Mouse (Mus musculus) hindbrain, postnatal 0 days (tissue): Measurements from ENCODE around the gene Mmp27. TPM values are rescaled to one million over a fixed set of nuclear protein-coding genes. Genes with fewer than 3 reads are reported as not detected.

Experiments used
- ATAC-seq: fragments of 200-750 bp; cut with Nextera tagmentation; 2 replicates; pipeline ENCODE4 v1.8.0; 2017; ENCODE audit warnings: mild to moderate bottlenecking, moderate TSS enrichment, moderate library complexity
- DNase-seq: peaks from one replicate; pipeline ENCODE4 v3.0.0-alpha.2; 2015; ENCODE audit warnings: low spot score
- H3K27ac ChIP-seq: fragments of 300-500 bp; sonication (generic); 2 replicates; pipeline ENCODE4 v1.5.1; 2014; ENCODE audit warnings: mild to moderate bottlenecking
- H3K27me3 ChIP-seq: fragments of 300-500 bp; sonication (generic); 2 replicates; pipeline ENCODE4 v1.6.1; 2014; ENCODE audit warnings: low read length, mixed read lengths; ENCODE audit not compliant: insufficient read depth
- H3K36me3 ChIP-seq: fragments of 300-500 bp; sonication (generic); 2 replicates; pipeline ENCODE4 v1.6.1; 2014; ENCODE audit warnings: low read length, mixed read lengths; ENCODE audit not compliant: insufficient read depth
- H3K4me1 ChIP-seq: fragments of 300-500 bp; sonication (generic); 2 replicates; pipeline ENCODE4 v1.6.1; 2014; ENCODE audit warnings: antibody characterized with exemption, low read length, mixed read lengths; ENCODE audit not compliant: insufficient read depth
- H3K4me2 ChIP-seq: fragments of 300-500 bp; sonication (generic); 2 replicates; pipeline ENCODE4 v1.6.1; 2014; ENCODE audit warnings: low read depth, mild to moderate bottlenecking, low read length, moderate library complexity, mixed read lengths
- H3K4me3 ChIP-seq: fragments of 300-500 bp; sonication (generic); 2 replicates; pipeline ENCODE4 v1.5.1; 2014; ENCODE audit warnings: low read length
- H3K9ac ChIP-seq: fragments of 300-500 bp; sonication (generic); replicated peaks from 2 replicates; pipeline ENCODE4 v1.6.1; 2014; ENCODE audit warnings: mild to moderate bottlenecking, low read length, moderate library complexity, mixed read lengths
- H3K9me3 ChIP-seq: fragments of 300-500 bp; sonication (generic); 2 replicates; pipeline ENCODE4 v1.6.1; 2016; ENCODE audit warnings: low read length, mixed read lengths
- CTCF ChIP-seq: IDR thresholded peaks from 2 replicates; pipeline ENCODE4 v1.5.1; 2016; ENCODE audit warnings: antibody characterized with exemption, control low read depth, low read depth
- WGBS: fragments of 180-500 bp; shearing (Covaris S2); extraction: QIAGEN DNeasy Blood & Tissue Kit; methylation state at CpG from one replicate; pipeline ENCODE4 v1.1.7; 2014; 5-methylcytosine and 5-hydroxymethylcytosine counted together
- polyA plus RNA-seq: library from polyadenylated mRNA; unstranded; fragments of >200 nt; fragmentation: Nextera tagmentation; extraction: Ambion mirVana; gene quantifications from 2 replicates; pipeline ENCODE4 v1.2.1, GENCODE M21; 2015
- total RNA-seq: library from RNA; depleted of rRNA; stranded (reverse); fragments of >200 nt; gene quantifications from 2 replicates; pipeline ENCODE4 v1.2.3, GENCODE M21; 2014

Gene Mmp27
- total and polyA plus RNA-seq, 2 experiments from 2014 or later, result not detected

DNA sequence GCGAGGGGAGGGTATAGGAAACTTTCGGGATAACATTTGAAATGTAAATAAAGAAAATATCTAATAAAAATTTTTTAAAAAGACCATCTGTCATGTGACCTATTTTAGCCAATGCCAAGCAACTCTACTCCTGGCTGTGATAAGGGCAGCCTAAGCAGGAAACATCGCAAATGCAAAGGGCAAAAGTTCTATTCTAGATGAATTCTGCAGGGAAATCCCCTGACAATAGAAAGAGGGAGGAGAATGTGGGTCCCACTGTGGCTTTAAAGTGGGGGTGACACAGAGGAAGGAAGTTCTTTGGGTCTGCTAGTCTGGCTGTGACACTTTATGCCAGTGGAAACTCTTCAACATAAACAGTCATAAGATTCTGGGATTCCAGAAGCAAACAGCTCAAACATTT lies 17.7 kb upstream of the Mmp27 start:
- WGBS, result 86% methylated on average over 3 of the region's 3 CpGs
- no peak for DNase-seq
- TF ChIP-seq CTCF, result no peak

DNA sequence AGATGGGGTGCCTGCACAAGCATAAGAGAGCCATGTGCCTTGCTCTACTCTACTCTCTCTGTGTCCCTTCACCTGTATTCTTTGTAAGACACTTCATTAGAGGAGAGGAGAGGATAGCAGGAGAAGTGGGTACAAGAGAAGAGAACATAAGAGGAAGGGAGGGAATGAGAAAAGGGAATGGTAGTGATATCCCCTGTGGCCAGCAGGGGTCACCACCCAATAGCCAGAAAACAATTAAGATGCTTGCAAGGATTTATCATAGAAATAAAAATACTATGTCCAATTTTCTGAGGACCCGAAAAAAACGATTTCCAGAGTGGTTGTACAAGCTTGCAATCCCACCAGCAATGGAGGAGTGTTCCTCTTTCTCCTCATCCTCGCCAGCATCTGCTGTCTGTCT lies 16.8 kb upstream of the Mmp27 start:
- no peak overlapping the region for H3K4me3 ChIP-seq
- no peaks in the 10 kb centered on the region for H3K4me1 ChIP-seq
- H3K4me2 ChIP-seq, result no peak overlapping the region
- no peak overlapping the region for H3K9ac ChIP-seq
- DNase-seq (no peak), ATAC-seq (no peak)
- 43% methylated on average over 3 of the region's 3 CpGs for WGBS
- peak; percentile 50 for TF ChIP-seq CTCF
- H3K27me3 ChIP-seq, result no peaks in the 10 kb centered on the region
- no peaks in the 10 kb centered on the region for H3K9me3 ChIP-seq
- no peak overlapping the region for H3K27ac ChIP-seq
- no peaks in the 10 kb centered on the region for H3K36me3 ChIP-seq

More for the DNA sequence above, 17.7 kb upstream of the Mmp27 start:
- H3K27ac ChIP-seq, result no peak overlapping the region
- no peaks in the 10 kb centered on the region for H3K4me1 ChIP-seq
- no peak overlapping the region for H3K4me2 ChIP-seq
- no peaks in the 10 kb centered on the region for H3K27me3 ChIP-seq
- no peak for ATAC-seq
- H3K4me3 ChIP-seq, result no peak overlapping the region
- H3K9ac ChIP-seq, result no peak overlapping the region
- no peaks in the 10 kb centered on the region for H3K9me3 ChIP-seq
- H3K36me3 ChIP-seq, result no peaks in the 10 kb centered on the region

DNA sequence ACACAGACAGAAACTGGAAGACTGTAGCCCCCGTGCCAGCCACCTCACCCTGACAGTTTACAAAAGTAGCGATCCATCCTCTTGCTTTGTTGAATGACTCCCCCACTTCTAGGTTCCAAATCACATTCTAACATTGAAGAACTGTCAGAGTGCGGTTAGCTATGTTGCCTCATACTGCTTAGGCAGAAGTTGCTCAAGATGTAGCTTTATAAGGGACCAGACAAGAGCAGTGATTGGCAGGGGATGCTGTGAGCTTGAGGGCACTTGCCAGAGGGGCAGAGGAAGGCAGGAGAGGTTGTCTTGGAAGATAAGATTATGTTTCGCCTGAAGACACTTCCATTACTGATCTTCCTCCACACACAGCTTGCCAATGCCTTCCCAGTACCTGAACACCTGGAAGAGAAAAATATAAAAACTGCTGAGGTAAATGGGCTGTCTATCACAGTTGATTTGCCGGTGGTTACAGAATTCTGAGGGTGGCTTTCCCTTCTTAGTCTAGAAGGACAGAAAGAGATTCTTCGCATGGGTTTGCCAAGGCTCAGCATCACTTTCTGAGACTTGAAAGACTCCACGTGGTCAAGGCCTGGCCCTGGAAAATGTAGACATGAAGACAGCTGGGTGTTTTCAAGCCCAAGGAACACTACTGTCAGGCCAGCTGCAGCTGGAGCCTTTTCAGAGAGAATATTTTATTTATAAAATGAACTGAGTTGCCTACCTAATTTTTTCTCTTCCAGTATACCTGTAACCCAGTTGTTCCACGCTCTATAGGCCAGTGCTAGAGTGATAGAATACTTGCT lies 12.8 kb upstream of the Mmp27 start, which contains the start of gene Mmp8:
Gene Mmp8 (plus strand): TSS at position 236 of the 797 bp plus-strand sequence.
- H3K9me3 ChIP-seq, result no peaks in the 10 kb centered on the region
- no peak for DNase-seq
- no peak for TF ChIP-seq CTCF
- H3K4me3 ChIP-seq, result no peak within 1 kb of the TSS
- 85% methylated on average over 8 of the region's 8 CpGs for WGBS
- no peaks in the 10 kb centered on the region for H3K36me3 ChIP-seq
- no peak within 1 kb of the TSS for H3K4me2 ChIP-seq
- H3K27me3 ChIP-seq, result no peaks in the 10 kb centered on the region
- H3K9ac ChIP-seq, result no peak within 1 kb of the TSS
- no peaks in the 10 kb centered on the region for H3K4me1 ChIP-seq
- no peak for ATAC-seq
- no peak within 1 kb of the TSS for H3K27ac ChIP-seq

DNA sequence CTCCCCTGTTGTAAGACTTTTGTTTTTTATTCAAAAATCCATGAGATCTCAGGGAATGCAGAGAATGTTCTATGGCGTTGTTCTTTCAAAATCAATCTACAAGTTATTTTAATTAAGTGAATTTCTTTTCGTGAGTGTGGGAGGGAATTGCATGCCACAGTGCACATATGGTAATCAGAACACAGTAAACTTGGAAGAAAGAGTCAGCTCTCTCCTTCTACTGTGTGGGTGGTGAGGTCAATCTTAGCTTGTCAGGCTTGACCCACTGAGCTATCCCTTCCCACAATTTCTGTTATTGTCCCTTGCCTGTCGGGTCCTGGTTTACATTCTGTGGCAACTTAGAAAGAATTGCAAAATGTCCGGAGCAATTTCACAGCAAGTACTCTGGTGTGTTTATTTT lies 11.2 kb upstream of the Mmp27 start:
- Histone ChIP-seq H3K9ac (no peak overlapping the region), H3K9me3 (no peaks in the 10 kb centered on the region), H3K4me3 (no peak overlapping the region), H3K27me3 (no peaks in the 10 kb centered on the region), H3K27ac (no peak overlapping the region), H3K4me2 (no peak overlapping the region), H3K4me1 (no peaks in the 10 kb centered on the region), H3K36me3 (no peaks in the 10 kb centered on the region)
- 61% methylated on average over 4 of the region's 4 CpGs for WGBS
- no peak for TF ChIP-seq CTCF
- ATAC-seq, result no peak
- no peak for DNase-seq

DNA sequence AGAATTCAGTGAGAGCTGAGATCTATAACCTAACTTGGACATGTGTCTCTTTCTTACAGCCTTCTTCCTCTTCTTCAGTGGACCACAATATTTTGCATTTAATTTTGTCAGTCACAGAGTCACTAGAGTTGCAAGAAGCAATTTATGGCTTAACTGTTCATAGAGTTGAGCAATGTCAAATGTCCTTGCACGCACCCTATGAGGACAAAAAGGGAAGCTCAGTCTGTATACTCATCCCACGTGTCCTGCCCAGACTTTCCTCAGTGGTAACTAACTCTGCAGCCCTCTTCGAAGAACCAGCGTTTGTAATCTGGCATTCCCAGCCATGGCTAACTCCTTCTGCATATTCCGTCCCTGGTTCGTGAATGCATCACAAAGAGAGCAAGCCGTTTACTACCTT lies 3.8 kb upstream of the Mmp27 start:
- WGBS, result 66% methylated on average over 7 of the region's 7 CpGs
- no peaks in the 10 kb centered on the region for H3K36me3 ChIP-seq
- H3K9ac ChIP-seq, result no peak overlapping the region
- DNase-seq (no peak), ATAC-seq (no peak)
- H3K4me2 ChIP-seq, result no peak overlapping the region
- no peaks in the 10 kb centered on the region for H3K4me1 ChIP-seq
- no peaks in the 10 kb centered on the region for H3K27me3 ChIP-seq
- H3K27ac ChIP-seq, result no peak overlapping the region
- H3K9me3 ChIP-seq, result no peaks in the 10 kb centered on the region
- TF ChIP-seq CTCF, result no peak
- no peak overlapping the region for H3K4me3 ChIP-seq

DNA sequence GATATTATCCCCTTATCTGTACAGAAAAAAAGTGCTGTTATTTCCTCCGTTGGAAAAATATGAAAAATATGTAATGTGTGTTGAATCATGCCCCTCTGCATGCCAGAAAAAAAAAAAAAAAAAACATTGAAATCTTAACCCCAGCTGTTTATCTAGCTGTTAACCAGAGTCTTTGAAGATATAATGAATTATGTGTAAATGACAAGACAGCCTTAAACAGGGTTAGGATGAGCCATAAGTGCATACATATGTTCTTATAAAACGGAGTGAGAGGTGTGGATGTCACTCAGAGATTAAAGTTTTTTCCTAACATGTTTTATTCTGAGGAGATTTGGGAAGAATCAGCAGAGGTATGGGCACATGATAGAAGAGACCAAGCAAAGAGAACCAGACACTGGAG lies 3.3 kb upstream of the Mmp27 start:
- H3K4me2 ChIP-seq, result no peak overlapping the region
- no peaks in the 10 kb centered on the region for H3K27me3 ChIP-seq
- WGBS, result 78% methylated on average over 2 of the region's 2 CpGs
- H3K9ac ChIP-seq, result no peak overlapping the region
- TF ChIP-seq CTCF, result no peak
- no peaks in the 10 kb centered on the region for H3K36me3 ChIP-seq
- ATAC-seq (no peak), DNase-seq (no peak)
- no peak overlapping the region for H3K27ac ChIP-seq
- H3K4me1 ChIP-seq, result no peaks in the 10 kb centered on the region
- H3K9me3 ChIP-seq, result no peaks in the 10 kb centered on the region
- H3K4me3 ChIP-seq, result no peak overlapping the region

DNA sequence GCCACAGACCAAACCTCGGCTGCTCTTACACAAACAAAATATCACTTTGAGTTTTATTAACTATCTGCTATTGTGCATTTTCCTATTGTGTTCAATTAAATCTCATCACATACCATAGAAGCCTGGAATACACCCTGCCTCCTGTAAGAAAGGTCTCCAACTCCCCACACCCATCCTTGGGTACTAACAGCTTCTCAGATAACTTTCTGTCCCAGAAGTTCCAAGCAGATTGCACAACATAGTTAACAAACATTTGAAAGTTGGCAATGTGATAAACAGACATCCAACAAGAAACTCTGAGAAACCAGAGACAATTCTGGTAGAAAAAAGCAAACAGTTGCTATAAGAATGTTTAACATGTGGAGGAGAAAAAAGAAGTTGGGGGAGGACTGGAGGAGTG lies 711 bp upstream of the Mmp27 start:
- Histone ChIP-seq H3K9me3 (no peaks in the 10 kb centered on the region), H3K4me2 (no peak overlapping the region), H3K9ac (no peak overlapping the region), H3K4me3 (no peak overlapping the region), H3K27me3 (no peaks in the 10 kb centered on the region), H3K27ac (no peak overlapping the region), H3K36me3 (no peaks in the 10 kb centered on the region), H3K4me1 (no peaks in the 10 kb centered on the region)
- DNase-seq (no peak), ATAC-seq (no peak)
- 95% methylated on average over 1 of the region's 1 CpGs for WGBS
- TF ChIP-seq CTCF, result no peak
